Mouse (Mus musculus) c-Kit-positive CD71-positive TER-119-positive erythroid progenitor cells, embryonic 14.5 days (primary cell): ENCODE measurements around the gene Nt5c3b.

Experiments used
- DNase-seq: peaks from one replicate; pipeline ENCODE4 v3.0.0-alpha.2; 2013; ENCODE audit warnings: low spot score

The Nt5c3b gene

GRCm38 (mm10) chr11:100377989-100378388, 63.6 kb downstream of the Nt5c3b start:
- no peak for DNase-seq

DNA sequence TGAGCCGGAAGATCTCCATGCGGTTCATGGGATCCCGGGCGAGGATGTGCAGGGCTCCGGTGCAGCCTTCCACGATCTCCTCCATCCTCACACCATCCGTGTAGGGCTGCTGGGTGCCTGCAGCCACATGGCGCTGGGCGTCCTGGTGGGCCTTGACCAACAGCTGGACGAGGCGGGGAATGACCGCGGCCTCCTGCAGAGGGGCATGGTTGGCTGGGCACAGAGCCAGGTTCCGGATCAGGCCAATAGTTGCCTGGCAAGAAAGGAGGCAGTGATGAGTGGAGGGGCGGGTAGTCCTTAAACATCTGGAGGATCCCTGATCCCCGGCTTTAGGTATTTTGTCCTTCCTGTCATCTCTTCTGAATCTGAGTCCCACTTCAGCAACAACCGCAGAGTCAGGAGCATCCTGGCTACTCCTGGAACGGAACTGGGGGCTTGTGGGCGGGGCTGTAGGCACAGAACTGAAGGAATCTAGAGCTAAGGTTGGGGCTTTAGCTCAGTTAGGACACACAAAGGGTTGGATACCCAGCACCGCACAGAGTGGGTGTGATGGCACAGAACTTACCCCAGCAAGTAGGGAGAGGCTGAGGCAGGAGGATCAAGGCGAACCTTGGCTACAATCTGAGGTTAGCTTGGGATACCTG, 64.7 kb downstream of the Nt5c3b start:
- no peak for DNase-seq

DNA sequence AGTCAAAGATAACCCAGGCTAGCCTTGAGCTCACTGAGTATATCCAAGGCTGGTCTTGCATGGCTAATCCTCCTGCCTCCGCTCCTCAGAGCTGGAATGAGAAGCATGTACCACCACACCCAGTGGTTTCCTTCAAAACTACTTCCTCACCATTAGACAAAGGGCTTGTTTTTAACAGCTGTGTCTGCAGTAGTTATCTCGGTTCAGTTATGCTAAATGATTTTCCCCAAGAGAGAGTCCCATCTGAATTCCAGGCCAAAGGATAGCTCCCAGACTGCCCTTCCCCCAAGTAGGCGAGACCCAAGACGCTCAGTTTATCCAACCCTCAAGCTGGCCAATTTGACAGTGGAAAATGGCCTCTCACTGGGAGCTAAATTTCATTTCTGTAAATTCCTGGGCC, 65.6 kb downstream of the Nt5c3b start:
- DNase-seq: no peak

GRCm38 (mm10) chr11:100375127-100375526, 66.5 kb downstream of the Nt5c3b start:
- DNase-seq: no peak
